Mouse (Mus musculus) hematopoietic stem cell, adult 5-6 weeks (primary cell): ENCODE results near the gene Kank2. TPM values are rescaled to one million over a fixed set of nuclear protein-coding genes. Genes with fewer than 3 reads are reported as not detected.

ENCODE experiments used
- ATAC-seq, 2 experiments: fragments of 125-278 bp in 1 of 2; replicated peaks in 1 of 2; 2 replicates each; pipeline ENCODE4 v1.8.0; 2016 to 2017; ENCODE audit warnings: inconsistent platforms in 2 of 2, mild to moderate bottlenecking in 2 of 2, moderate number of reproducible peaks in 2 of 2, low read depth in 1 of 2, moderate TSS enrichment in 1 of 2; ENCODE audit not compliant: low FRiP score in 2 of 2, poor library complexity in 2 of 2, severe bottlenecking in 2 of 2, insufficient read depth in 1 of 2, low TSS enrichment in 1 of 2
- total RNA-seq: library from RNA; stranded (forward); fragments of 172-1452, 232-1000 nt; gene quantifications from 2 replicates; pipeline ENCODE4 v1.2.3, GENCODE M21; 2017

Gene Kank2
- total RNA-seq, 1 experiment from 2014 or later = 4.3 TPM

DNA sequence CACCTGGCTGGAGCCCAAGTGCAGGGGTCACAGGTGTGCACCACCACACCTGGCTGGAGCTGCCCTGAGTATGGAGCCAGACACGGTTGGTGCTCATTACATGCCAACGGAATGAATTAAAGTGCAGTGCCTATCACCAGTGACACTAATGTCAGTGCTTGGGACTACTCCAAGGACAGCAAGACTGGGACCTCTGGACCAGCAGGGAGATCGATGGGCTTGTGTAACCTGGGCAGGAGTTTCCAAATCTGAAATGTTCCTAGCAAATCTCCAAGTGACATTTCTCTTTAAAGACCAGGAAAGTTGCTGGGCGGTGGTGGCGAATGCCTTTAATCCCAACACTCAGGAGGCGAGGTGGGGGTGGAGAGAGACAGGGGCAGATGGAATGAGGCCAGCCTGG lies 24.1 kb upstream of the Kank2 start:
- no peak for ATAC-seq

DNA sequence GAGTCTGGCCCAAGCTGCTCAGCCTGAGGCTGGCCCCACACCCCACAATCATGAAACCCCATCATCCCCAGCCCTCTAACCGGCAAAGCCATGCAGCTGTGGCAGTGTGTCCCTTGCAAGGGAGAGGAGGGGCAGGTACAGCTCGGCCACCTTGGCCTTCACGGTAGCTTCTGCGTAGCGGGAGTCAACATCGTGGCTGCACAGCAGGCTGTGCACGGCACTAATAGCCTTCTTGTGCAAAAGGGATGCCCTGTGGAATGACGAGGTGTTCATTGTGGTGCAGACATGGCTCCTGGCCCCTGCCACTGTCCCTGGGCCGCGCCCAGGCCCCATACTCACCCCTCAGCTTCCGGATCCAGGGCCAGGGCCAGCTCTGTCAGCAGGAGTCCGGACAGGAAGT lies 21.6 kb upstream of the Kank2 start:
- ATAC-seq = no peak

DNA sequence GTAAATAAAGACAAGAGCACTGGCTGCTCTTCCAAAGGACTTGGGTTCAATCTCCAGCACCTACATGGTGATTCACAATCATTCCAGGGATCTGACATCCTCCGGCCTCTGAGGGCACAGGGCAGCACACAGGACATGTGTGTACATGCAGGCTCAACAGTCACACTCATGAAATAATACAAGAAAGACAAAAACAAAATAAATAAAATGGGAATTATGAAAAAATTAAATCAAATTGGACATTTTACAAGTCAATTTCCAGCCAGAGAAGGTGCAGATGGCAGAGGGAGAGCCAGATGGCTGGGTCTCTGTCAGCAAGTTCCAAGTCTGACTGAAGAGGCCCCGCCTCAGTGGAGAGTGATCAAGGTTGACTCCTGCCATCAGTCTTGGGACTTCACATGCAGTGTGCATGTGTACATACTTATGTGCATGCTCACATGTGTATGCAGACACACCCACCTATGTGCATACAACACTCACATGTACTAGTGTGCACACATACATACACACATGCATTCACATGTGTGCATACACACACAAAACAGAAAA lies 20.7 kb upstream of the Kank2 start:
- ATAC-seq = no peak

DNA sequence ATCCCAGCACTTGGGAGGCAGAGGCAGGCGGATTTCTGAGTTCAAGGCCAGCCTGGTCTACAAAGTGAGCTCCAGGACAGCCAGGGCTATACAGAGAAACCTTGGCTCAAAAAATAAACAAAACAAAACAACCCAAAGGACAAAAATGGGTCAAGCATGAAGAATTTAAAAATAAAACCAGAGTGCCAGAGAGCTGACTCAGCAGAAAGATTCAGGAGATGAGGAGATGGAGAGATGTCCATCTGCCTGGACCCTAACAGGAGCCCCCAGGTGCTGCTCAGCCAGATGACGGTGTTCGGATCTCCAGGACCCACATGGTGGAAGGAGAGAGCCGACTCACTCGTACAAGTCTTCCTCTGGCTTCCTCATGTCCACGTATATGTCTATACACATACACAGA lies 20.0 kb upstream of the Kank2 start:
- no peak for ATAC-seq

DNA sequence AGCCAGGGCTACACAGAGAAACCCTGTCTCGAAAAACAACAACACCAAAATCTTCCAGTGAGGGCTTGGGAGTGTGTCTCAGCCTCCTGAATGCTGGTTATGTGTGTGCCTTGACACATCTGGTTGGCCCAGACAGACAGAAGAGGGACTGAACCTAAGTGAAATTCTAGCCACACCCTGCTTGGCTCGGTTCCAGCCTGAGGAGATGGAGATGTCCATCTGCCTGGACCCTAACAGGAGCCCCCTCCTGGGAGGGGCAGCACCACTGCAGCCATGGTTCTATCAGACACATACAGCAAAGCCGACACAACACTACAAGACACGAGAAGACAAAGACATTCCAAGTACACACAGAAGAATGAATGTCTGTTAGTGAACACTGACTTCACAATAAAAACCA lies 19.6 kb upstream of the Kank2 start:
- ATAC-seq = no peak

DNA sequence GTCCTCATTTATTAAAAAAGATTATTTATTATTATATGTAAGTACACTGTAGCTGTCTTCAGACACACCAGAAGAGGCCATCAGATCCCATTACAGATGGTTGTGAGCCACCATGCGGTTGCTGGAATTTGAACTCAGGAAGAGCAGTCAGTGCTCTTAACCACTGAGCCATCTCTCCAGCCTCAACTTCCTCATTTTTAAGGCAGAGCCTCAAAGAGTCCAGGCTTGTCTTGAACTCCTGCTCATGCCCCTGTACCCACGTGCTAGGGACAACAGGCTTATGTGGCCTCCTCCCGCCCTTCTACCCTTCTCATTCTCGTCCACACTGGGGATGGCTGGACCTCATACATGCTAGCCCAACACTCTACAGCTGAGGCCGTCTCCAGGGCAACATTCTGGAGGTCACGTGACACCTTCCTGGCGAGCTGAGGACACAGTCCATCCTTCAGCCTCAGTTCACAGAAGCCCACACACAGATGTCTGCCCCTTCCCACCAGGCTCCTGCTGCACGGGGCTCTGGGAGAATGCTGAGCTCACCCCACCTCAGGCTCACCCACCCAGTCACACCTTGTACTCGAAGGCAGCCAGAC lies 18.3 kb upstream of the Kank2 start:
- peak; percentile 30 to 60 for ATAC-seq

DNA sequence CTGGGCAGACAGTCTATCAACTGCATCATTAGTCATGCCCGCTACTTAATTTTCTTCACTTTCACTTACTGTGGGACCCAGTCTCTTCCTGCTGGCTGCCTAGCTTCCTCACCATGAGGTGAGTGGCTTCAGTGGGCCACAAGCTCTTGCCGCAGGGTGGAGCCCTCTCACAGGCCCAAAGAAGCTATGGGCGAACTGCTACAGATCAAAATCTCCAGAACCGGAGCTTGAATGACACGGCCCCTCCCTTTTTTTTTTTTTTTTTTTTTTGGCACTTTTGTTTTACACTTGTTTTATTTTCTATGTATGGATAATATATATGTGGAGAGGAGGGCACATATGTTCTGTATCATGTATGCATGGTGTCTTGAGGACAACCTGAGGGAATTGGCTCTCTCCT lies 12.6 kb upstream of the Kank2 start:
- peak in 1 of 2 experiments; percentile 37; a peak in 1 of 4 replicates for ATAC-seq

DNA sequence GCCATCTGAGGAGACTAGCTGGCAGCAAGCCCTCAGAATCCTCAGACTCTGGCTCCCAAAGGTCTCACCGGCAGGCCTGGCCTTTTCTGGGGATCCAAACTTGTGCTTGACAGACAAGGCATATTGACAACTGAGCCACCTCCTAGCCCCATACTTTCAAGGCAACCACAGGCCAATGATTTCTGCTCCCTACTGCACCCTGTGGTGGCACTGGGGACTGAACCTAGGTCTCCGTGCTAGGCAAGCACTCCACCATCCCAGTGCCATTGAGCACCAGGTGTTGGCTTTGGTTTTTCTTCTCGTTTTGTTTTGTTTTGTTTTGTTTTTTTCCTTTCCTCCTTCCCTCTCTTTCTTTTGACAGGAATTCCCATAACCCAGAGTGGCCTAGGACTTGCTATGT lies 10.0 kb upstream of the Kank2 start:
- ATAC-seq = no peak; a peak in 1 of 4 replicates

DNA sequence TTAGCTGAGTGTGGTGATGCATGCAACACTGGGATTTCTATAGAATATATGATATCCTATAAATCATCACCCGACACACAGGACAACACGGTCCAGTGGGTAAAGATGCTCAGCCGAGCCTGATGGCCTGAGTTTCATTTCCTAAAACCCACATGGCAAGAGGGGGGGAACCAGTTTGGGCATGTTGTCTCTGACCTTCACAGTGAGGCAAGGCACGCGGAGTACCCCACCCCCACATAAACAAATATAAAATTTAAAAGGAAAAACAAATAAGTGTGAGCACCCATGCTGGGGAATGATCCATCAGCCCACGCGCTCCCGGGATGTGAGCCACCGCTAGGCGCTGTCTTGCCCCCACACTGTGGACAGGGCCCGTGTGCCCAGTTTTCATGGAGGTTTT lies 8.4 kb upstream of the Kank2 start:
- no peak for ATAC-seq

DNA sequence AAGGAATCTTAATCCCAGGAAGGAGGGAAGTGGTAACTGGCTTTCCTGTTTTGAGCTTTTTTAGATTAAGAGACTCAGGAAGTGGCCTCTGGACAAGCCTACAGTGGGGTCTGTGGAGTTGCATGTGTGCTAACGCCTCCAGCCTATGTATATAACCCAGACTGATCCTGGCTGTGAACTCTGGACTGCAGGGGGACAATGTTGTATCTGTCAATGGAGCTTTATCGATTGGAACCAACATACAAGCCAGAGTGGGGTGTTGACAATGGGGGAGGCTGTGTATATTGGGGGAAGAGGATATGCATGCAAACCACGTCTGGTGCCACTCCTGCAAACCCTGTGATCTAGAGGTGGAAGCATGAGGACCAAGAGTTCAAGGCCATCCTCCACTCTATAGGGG lies 7.8 kb upstream of the Kank2 start:
- no peak for ATAC-seq

DNA sequence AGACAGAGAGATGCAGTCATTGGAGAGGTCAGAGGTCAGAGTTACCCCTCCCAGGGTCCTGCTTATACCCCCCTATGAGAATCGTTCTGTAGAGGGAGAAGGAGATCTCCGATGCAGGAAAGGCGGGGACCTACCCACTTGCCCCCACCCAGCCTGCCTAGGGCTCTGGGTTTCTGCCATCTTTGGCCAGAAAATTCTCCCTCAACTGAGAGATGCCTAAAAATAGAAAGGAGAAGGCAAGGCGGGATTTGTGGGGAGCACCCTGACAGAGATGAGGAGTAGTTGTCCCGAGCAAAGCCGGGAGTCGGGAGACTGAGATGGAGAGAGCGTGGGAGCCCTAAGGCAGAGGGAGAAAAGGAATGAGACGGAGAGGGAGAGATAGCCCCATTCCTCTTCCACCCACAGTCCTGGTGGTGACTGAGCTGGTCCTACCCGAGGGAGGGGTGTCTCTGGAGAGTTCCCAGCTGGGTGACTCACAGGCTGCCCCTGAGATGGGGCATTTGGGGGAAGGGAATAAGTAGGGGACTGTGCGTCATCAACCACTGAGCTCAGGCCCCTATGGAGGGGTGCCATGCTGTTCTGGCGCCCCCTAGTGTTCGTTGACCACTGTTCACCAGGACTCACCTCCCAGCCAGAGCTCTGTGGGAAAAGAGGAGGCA lies 5.6 kb upstream of the Kank2 start:
- peak; percentile 80 to 88 for ATAC-seq

DNA sequence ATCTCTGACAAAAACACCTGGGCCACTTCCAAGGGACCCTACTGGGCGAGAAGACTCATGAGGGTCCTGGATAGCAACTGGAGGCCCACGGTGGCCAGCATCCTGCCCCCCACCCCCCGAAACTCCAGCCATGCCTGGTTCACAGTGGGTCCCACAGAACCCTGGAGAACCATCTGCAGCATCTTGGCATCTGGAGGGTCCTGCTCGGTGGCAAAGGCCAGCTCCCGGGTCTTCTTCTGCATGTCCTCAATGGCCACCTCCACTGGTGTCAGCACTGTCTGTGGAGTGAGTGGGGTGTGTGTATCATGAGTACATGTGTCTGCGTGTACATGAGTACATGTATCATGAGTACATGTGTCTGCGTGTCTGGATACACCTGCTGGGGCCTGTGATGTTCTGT lies 3.0 kb upstream of the Kank2 start:
- ATAC-seq = no peak

DNA sequence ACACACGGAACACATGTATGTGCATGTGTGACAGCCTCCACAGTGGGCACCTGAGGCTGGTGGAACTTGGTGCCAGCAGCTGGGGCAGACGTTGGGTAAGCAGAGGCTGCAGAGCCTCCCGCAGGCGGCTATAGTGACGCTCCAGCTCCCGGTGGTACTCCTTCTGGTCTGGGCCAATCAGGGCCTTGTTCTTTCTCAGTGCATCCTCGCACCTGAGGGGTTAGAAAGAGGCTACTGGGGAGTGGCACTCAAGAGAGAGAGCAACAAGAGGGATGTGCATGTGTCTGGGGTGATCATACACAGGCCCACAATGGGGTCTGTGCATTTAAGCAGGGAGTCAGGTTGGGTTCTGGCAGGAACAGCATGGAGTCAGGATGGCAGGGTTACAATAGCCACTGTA lies 2.6 kb upstream of the Kank2 start:
- no peak for ATAC-seq

DNA sequence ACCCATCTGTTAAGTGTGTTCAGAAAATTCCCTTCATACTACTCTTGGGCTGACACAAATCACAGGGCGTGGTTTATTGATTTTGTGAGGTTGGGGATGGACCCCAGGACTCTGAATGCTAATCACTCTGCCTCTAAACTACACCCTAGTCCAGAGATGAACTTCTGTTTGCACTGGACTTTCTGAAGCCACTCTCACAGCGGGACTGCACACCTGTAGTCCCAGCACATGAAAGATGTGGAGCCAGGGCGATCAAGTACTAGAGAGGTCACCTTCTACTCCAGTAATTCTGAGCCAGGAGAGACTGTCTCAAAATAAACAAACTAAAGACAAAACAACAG lies 436 bp upstream of the Kank2 start:
- ATAC-seq = no peak

DNA sequence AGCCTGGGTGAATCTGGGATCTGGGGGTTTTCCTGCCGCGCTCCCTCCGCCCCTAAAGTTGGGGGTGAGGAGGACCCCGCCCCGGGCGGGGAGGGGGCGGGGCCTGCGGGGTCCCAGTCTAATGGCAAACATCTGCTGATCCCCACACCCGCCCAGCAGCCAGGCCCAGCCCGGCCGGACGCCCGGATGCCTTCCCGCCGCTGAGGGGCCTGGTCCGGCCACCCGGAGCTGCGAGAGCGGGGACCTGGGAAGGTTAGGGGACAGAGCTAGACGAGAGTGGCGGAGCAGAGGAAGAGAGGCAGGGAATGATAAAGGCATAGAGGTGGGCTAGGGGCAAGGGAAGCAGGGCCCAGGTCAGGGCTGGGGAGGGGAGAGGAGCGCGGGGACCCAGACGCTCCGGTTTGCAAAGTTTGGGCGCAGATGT lies 611 bp downstream of the Kank2 start:
- ATAC-seq = peak in 1 of 2 experiments; percentile 15; a peak in 1 of 4 replicates

DNA sequence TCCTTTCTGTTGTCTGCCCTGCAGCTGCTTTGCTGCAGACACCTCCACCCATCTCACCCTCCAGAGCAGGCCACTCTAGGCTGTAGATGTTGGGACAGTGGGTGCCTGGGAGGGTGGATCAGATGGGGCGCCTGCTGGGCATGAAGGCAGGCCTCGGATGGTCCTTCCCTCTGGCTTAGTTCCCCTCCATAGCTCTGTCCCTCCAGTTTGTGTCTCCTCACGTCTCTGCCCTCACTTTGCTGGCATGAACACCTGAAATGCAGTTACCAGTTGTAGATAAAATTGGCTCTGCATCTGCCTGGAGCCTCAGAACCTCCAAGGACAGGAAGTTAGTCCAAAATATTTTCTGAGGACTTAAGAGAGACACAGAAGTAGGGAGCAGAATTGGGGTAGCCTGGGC lies 1.6 kb downstream of the Kank2 start:
- ATAC-seq = no peak

DNA sequence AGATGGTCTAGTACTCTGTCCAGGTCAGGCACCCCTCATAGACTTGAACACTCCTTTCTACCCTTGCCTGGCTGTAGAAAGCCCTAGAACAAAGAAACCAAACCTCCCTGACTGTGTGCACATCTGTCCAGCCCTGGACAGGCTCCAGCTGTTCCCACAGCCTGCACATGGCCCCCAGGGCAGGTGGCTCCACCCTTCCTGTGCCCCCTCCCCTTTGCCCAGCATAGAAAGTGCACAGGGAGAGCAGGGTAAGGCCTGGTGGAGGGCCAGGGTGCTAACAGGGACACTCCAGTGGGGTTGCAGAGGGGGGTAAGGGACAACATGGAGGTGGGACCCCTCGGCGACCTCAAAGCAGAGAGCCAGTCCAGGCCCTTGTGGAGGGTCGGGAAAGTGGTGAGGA lies 2.3 kb downstream of the Kank2 start:
- ATAC-seq = no peak

DNA sequence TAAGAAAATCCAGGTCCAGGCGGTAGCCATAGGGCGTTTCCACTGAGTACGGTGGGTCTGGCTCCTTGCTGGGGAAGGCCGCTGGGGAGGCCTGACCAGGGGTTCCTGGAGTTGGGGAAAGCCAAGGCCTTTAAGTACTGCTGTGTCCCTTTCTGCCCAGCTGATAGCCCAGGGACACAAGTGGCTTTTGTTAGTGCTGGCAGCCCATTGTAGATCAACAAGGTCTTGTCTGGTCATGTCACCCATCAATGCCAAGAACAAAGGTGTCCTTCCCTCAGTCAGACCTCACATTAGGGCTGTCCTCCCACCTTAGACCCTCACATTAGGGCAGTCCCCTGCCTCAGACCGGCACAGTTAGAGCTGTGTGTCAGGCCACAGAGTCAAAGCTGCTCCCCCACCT lies 3.0 kb downstream of the Kank2 start:
- ATAC-seq = no peak

DNA sequence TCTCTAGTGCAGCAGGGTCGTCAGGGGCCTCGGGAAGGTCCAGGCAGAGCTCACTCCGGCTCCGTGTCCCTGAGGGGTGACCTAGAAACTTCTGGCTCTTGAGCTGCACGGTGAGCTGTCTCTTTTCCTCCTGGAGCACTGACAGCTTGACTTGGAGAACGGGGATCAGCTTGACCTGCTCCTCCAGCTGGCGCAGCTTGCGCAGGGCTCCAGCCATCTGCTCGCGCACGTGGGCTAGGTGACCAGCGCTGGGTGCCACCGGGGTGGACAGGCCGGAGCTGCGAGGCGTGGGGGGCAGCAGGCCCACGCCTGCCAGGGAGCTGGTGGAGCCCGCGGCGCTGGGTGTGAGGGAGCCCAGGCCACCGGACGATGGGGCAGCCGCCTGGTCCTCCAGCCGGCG lies 3.6 kb downstream of the Kank2 start:
- no peak for ATAC-seq
